Comparison of ENCODE assay signal across 8 mouse cellular contexts in genomic region chr13:64248775-64249524, GRCm38 (mm10). TPM values are rescaled to one million over a fixed set of nuclear protein-coding genes. Genes with fewer than 3 reads are reported as not detected.
DNase-seq lines count a peak whose midpoint lies in the region; ATAC-seq and TF ChIP-seq lines count a peak whose summit lies in the region.

No protein-coding gene starts in this region.

- DNase-seq in ES-E14 (ENCODE audit: low read depth, low spot score) = peak; percentile 69
- DNase-seq in cerebellum, adult 11-12 months = peak; percentile 80
- DNase-seq in heart, postnatal 25 days (ENCODE audit: low spot score) = peak; percentile 76
- peak; percentile 67 to 86 for DNase-seq in layer of hippocampus, adult 2 months (ENCODE audit: low spot score in 2 of 2)
- DNase-seq in lung, embryonic 14.5 days = peak; percentile 87
- DNase-seq in thymus, adult 18-20 months = peak; percentile 82 to 85

- in situ Hi-C loops in ES-E14 (cut with MboI; ENCODE audit: low sequenced_read_pairs in 2 of 2, unreplicated experiment in 2 of 2) = loop anchor here in 1 of 2 experiments (5.0 kb wide), 1 partner anchor 58 kb away; no protein-coding TSS in a partner anchor

- WGBS in forebrain, embryonic 15.5 days = 7% methylated on average over 22 of the region's 22 CpGs
- 7% methylated on average over 22 of the region's 22 CpGs for WGBS in lung, embryonic 14.5 days

- no peak overlapping the region for H3K27ac ChIP-seq in ES-E14 (ENCODE audit: insufficient read depth, low read depth, low read length, poor library complexity, severe bottlenecking)
- H3K27ac ChIP-seq in forebrain, embryonic 15.5 days (replicated peaks) = no peak overlapping the region
- peak overlapping the region; percentile 46; the same call in 1 of the 2 replicates for H3K27ac ChIP-seq in layer of hippocampus, adult 2 months
- peak overlapping the region; percentile 24; the same call in 1 of the 2 replicates for H3K27ac ChIP-seq in lung, embryonic 14.5 days (ENCODE audit: low read depth)

- peak; percentile 83 for ATAC-seq in forebrain, embryonic 15.5 days (replicated peaks)
- ATAC-seq in lung, embryonic 14.5 days (ENCODE audit: insufficient read depth) = peak; percentile 84
- peak; percentile 92 for ATAC-seq in neutrophil, adult 5-6 weeks (ENCODE audit: extremely low read depth, insufficient number of reproducible peaks, low FRiP score, poor library complexity, severe bottlenecking)

- peak overlapping the region; percentile 57 to 74 for H3K4me3 ChIP-seq in ES-E14 (ENCODE audit: insufficient read depth in 1 of 2, low read depth in 1 of 2, low read length in 2 of 2, poor library complexity in 1 of 2, severe bottlenecking in 1 of 2)
- peak overlapping the region; percentile 41 for H3K4me3 ChIP-seq in forebrain, embryonic 15.5 days
- peak overlapping the region; percentile 55 for H3K4me3 ChIP-seq in layer of hippocampus, adult 2 months
- H3K4me3 ChIP-seq in lung, embryonic 14.5 days (ENCODE audit: low read depth, low read length) = peak overlapping the region; percentile 65

- H3K36me3 ChIP-seq in ES-E14 (ENCODE audit: control insufficient read depth, insufficient read depth, low read length, poor library complexity, severe bottlenecking) = no peaks in the 10 kb centered on the region
- no peaks in the 10 kb centered on the region for H3K36me3 ChIP-seq in forebrain, embryonic 15.5 days
- no peaks in the 10 kb centered on the region for H3K36me3 ChIP-seq in lung, embryonic 14.5 days (ENCODE audit: insufficient read depth)

- peak overlapping the region; percentile 73 for H3K4me2 ChIP-seq in forebrain, embryonic 15.5 days (replicated peaks)
- H3K4me2 ChIP-seq in lung, embryonic 14.5 days = peak overlapping the region; percentile 98

- TF ChIP-seq CTCF in layer of hippocampus, adult 2 months (conservative IDR thresholded peaks at IDR 0.05) = peak; percentile 97
- peak; percentile 97 for TF ChIP-seq CTCF in lung, embryonic 14.5 days (IDR thresholded peaks at IDR 0.05; ENCODE audit: low read depth)

- H3K4me1 ChIP-seq in ES-E14 (ENCODE audit: control insufficient read depth in 2 of 2, insufficient read depth in 2 of 2, low read length in 2 of 2, poor library complexity in 1 of 2) = peaks cover 6 to 8% of the 10 kb centered on the region in 2 experiments
- peaks cover 7% of the 10 kb centered on the region for H3K4me1 ChIP-seq in forebrain, embryonic 15.5 days
- H3K4me1 ChIP-seq in lung, embryonic 14.5 days (ENCODE audit: insufficient read depth) = no peaks in the 10 kb centered on the region

- intact Hi-C loops in heart, postnatal 25 days (cut with DNase I) = loop anchor here (1.0 kb wide), 1 partner anchor 57 kb away; no protein-coding TSS in a partner anchor

- no peaks in the 10 kb centered on the region for H3K27me3 ChIP-seq in forebrain, embryonic 15.5 days
- no peaks in the 10 kb centered on the region for H3K27me3 ChIP-seq in lung, embryonic 14.5 days (ENCODE audit: insufficient read depth, low read length)

- no peaks in the 10 kb centered on the region for H3K9me3 ChIP-seq in ES-E14 (ENCODE audit: control insufficient read depth, insufficient read depth, low read depth, low read length)
- H3K9me3 ChIP-seq in forebrain, embryonic 15.5 days = no peaks in the 10 kb centered on the region
- H3K9me3 ChIP-seq in lung, embryonic 14.5 days (ENCODE audit: low read depth, low read length) = no peaks in the 10 kb centered on the region

- peak overlapping the region; percentile 73 for H3K9ac ChIP-seq in ES-E14 (ENCODE audit: insufficient read depth, low read depth, low read length, poor library complexity, severe bottlenecking)
- peak overlapping the region; percentile 36 for H3K9ac ChIP-seq in forebrain, embryonic 15.5 days (replicated peaks)
- peak overlapping the region; percentile 69 for H3K9ac ChIP-seq in lung, embryonic 14.5 days

TF ChIP-seq in ES-E14, 5 proteins besides CTCF, POLR2A, EP300 and RAD21:
- TF ChIP-seq HCFC1 (IDR thresholded peaks at IDR 0.05; ENCODE audit: borderline replicate concordance, insufficient read depth, low read length) (no peak), ZC3H11A (IDR thresholded peaks at IDR 0.05; ENCODE audit: borderline replicate concordance, low read depth, low read length) (no peak), ZNF384 (IDR thresholded peaks at IDR 0.05; ENCODE audit: low read depth, low read length) (no peak), MAFK (IDR thresholded peaks at IDR 0.05; ENCODE audit: insufficient read depth, low read depth, low read length) (no peak), CHD2 (IDR thresholded peaks at IDR 0.05; ENCODE audit: low read depth, low read length) (no peak)
TF ChIP-seq in ES-E14: peak in this region for 0.

RNA-seq across cellular contexts. Expression of gene Cdc14b, which starts 26.1 kb away (rescaled TPM):
- 12.3 and 12.8 TPM in 2 replicates for total RNA-seq in ES-E14 (2012; rRNA removed)
- polyA plus RNA-seq in forebrain, embryonic 15.5 days (2015; fragmentation: Nextera tagmentation; extraction: Ambion mirVana) = 2.8 and 3.0 TPM in 2 replicates
- total RNA-seq in heart, postnatal 25 days (2021) = 1 to 10 TPM; 7.0 to 9.0 TPM
- 10 to 100 TPM in 1 of 2 experiments, 1 to 10 TPM in 1; 9.8 to 14.2 TPM for total RNA-seq in layer of hippocampus, adult 2 months (2021)
- polyA plus RNA-seq in lung, embryonic 14.5 days (2014; fragmentation: Nextera tagmentation; extraction: Ambion mirVana) = 17.1 and 20.3 TPM in 2 replicates
- 5.6 and 8.1 TPM in 2 replicates for total RNA-seq in neutrophil, adult 5-6 weeks (2017)

Comparison
In these comparisons a context has a peak if more than half of its experiments do, and no peak if none do; other contexts are left out.
1. H3K27ac ChIP-seq: peak in layer of hippocampus, adult 2 months (single experiment) and lung, embryonic 14.5 days (single experiment); none in ES-E14 (single experiment) and forebrain, embryonic 15.5 days (single experiment).
2. Peak in every context shown above with its lines, with median percentiles within 50 percentile points of each other: DNase-seq, H3K4me3 ChIP-seq, H3K9ac ChIP-seq and ATAC-seq.